Mouse (Mus musculus) embryonic facial prominence, embryonic 15.5 days (tissue): ENCODE results near the gene Ube4b. TPM values are rescaled to one million over a fixed set of nuclear protein-coding genes. Genes with fewer than 3 reads are reported as not detected.
A peak's percentile ranks its signal among the peaks of the same experiment; 100 is the strongest.
"Not testable (repeated sequence)": the region's sequence is repeated elsewhere in the genome, so short reads cannot be mapped to it uniquely, and the experiment has no call there.

ENCODE experiments used
- ATAC-seq: fragments of 200-750 bp; cut with Nextera tagmentation; 2 replicates; pipeline ENCODE4 v1.8.0; 2017; ENCODE audit warnings: low read depth, moderate TSS enrichment; ENCODE audit not compliant: insufficient number of reproducible peaks, low FRiP score, low TSS enrichment
- H3K27ac ChIP-seq: fragments of 300-500 bp; sonication (generic); replicated peaks from 2 replicates; pipeline ENCODE4 v1.5.1; 2015; ENCODE audit warnings: mild to moderate bottlenecking, inconsistent platforms
- H3K27me3 ChIP-seq: fragments of 300-500 bp; sonication (generic); 2 replicates; pipeline ENCODE4 v1.6.1; 2015; ENCODE audit warnings: inconsistent platforms
- H3K36me3 ChIP-seq: fragments of 300-500 bp; sonication (generic); 2 replicates; pipeline ENCODE4 v1.6.1; 2015; ENCODE audit warnings: mild to moderate bottlenecking, inconsistent platforms
- H3K4me1 ChIP-seq: fragments of 300-500 bp; sonication (generic); 2 replicates; pipeline ENCODE4 v1.6.1; 2015; ENCODE audit warnings: inconsistent platforms
- H3K4me2 ChIP-seq: fragments of 300-500 bp; sonication (generic); replicated peaks from 2 replicates; pipeline ENCODE4 v1.6.1; 2015; ENCODE audit warnings: mild to moderate bottlenecking, inconsistent platforms
- H3K4me3 ChIP-seq: fragments of 300-500 bp; sonication (generic); replicated peaks from 2 replicates; pipeline ENCODE4 v1.5.1; 2015; ENCODE audit warnings: mild to moderate bottlenecking, inconsistent platforms
- H3K9ac ChIP-seq: fragments of 300-500 bp; sonication (generic); 2 replicates; pipeline ENCODE4 v1.6.1; 2015; ENCODE audit warnings: inconsistent platforms
- H3K9me3 ChIP-seq: fragments of 300-500 bp; sonication (generic); replicated peaks from 2 replicates; pipeline ENCODE4 v1.6.1; 2016; ENCODE audit warnings: inconsistent platforms
- WGBS: fragments of 180-500 bp; shearing (Covaris S2); methylation state at CpG from one replicate; pipeline ENCODE4 v1.1.7; 2015; 5-methylcytosine and 5-hydroxymethylcytosine counted together
- polyA plus RNA-seq: library from polyadenylated mRNA; unstranded; fragments of >200 nt; fragmentation: Nextera tagmentation; extraction: Ambion mirVana; gene quantifications from 2 replicates; pipeline ENCODE4 v1.2.1, GENCODE M21; 2015

Ube4b gene
- polyA plus RNA-seq: 42.5 and 45.8 TPM in 2 replicates

DNA sequence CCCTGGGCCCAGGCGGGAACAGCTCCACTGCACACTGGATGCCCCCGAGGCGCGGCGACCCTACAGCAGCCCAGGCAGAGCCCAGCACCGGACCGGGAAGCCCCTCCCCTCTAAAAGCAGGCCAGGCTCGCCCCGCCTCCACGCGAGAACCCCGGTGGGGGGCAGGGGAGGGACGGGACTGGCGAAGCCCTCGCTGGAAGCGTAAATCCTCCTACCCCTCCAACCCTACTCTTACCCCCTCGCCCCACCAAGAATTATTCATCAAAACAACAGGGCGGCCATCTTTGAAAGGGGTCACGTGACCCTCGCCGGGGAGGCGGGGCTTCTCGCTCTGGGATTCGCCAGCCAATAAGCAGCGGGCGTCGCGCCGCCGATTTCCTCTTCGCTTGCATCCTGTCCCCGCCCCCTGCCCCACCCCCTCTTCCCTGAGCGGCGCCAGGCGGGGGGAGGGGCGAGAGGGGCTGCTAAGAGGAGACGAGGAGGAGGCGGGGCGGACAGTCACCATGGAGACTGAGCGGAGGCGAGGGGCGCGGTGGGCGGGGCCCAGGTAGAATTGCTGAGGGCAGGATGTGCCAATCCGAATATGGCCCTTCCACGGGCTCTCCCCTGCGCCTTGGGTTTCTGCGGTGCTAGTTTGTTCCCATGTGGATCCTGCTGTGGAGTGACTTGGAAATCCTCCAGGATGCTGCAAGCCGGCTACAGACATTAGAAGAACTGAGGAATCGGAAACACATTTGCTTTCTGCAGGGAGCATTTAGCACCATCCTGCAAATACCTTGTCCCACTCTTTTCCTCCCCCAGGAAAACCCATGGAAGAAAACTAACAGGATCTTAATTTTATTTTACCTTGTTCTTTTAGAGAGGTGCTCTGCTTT, at the start of gene Ube4b:
Gene Ube4b (minus strand): TSS at position 425 of the 875 bp plus-strand sequence.
- H3K36me3 ChIP-seq: no peaks in the 10 kb centered on the region
- H3K4me1 ChIP-seq: peaks cover 15% of the 10 kb centered on the region; the same call in 1 of the 2 replicates
- peak within 1 kb of the TSS; percentile 86 for H3K9ac ChIP-seq
- H3K4me2 ChIP-seq: peak within 1 kb of the TSS; percentile 67
- H3K27me3 ChIP-seq: no peaks in the 10 kb centered on the region
- under 1% methylated on average over 46 of the region's 50 CpGs for WGBS
- no peaks in the 10 kb centered on the region for H3K9me3 ChIP-seq
- ATAC-seq: peak; percentile 96
- H3K4me3 ChIP-seq: peak within 1 kb of the TSS; percentile 99
- H3K27ac ChIP-seq: peak within 1 kb of the TSS; percentile 99

GRCm38 (mm10) chr4:149475096-149475495, 48.5 kb upstream of the Ube4b start:
- H3K4me3 ChIP-seq: no peak overlapping the region
- no peak overlapping the region for H3K27ac ChIP-seq
- whole genome bisulfite sequencing: 80% methylated on average over 7 of the region's 7 CpGs
- no peak overlapping the region for H3K4me2 ChIP-seq
- H3K9me3 ChIP-seq: no peaks in the 10 kb centered on the region
- H3K4me1 ChIP-seq: no peaks in the 10 kb centered on the region
- peaks cover 19% of the 10 kb centered on the region for H3K36me3 ChIP-seq
- no peak overlapping the region for H3K9ac ChIP-seq
- H3K27me3 ChIP-seq: no peaks in the 10 kb centered on the region
- no peak for ATAC-seq

DNA sequence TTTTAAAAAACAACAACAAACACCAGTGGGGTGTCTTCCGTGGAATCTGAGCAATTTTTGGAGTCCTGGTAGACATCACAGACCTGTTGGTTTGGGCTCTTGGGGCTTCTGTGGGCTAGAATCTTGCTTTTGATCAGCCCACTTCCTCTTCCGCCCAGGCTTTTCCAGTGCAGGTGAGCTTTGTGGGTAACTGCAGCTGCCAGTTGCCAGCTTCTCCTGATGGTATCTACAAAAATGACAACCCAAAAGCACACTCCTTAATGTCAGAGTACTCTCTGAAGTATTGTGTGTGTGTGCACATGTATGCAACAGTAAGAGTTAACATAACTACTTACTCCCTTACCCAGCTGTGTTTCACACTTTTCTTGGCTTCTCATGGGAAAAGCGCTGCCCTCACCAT, 43.0 kb upstream of the Ube4b start:
- Histone ChIP-seq H3K9ac (no peak overlapping the region), H3K36me3 (peaks cover 33% of the 10 kb centered on the region)
- WGBS: 92% methylated on average over 3 of the region's 3 CpGs

DNA sequence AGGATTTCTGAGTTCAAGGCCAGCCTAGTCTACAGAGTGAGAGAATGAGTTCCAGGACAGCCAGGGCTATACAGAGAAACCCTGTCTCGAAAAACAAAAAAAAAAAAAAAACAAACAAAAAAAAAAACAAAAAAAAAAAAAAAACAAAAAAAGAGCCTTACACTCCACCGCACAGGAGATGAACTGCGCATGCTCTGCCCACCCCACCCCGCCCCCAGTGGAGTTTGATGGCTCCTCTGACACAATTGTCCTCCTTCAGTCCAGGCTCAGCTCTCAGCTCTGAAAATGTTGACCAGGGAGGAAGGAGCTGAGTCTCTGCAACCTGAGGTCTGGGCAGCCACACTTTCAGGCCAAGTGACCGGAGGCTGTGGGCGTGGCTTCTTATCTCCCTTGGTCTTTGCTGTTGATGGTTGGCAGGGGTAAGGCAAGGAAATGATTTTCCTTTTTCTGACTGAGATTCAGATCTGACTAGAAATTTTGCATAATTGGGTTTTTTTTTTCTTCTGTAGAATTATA, 36.9 kb upstream of the Ube4b start:
- no peak overlapping the region for H3K4me3 ChIP-seq
- no peaks in the 10 kb centered on the region for H3K27me3 ChIP-seq
- H3K36me3 ChIP-seq: no peaks in the 10 kb centered on the region; the same call in 1 of the 2 replicates
- no peaks in the 10 kb centered on the region for H3K9me3 ChIP-seq
- no peak for ATAC-seq
- peaks cover 6% of the 10 kb centered on the region; the same call in 1 of the 2 replicates for H3K4me1 ChIP-seq
- no peak overlapping the region for H3K4me2 ChIP-seq
- no peak overlapping the region for H3K9ac ChIP-seq
- 73% methylated on average over 6 of the region's 6 CpGs for WGBS
- H3K27ac ChIP-seq: no peak overlapping the region

More for the DNA sequence above, 43.0 kb upstream of the Ube4b start:
- no peak for ATAC-seq
- no peak overlapping the region for H3K27ac ChIP-seq
- H3K4me1 ChIP-seq: no peaks in the 10 kb centered on the region
- H3K27me3 ChIP-seq: no peaks in the 10 kb centered on the region
- H3K4me3 ChIP-seq: no peak overlapping the region
- H3K9me3 ChIP-seq: no peaks in the 10 kb centered on the region
- H3K4me2 ChIP-seq: no peak overlapping the region

DNA sequence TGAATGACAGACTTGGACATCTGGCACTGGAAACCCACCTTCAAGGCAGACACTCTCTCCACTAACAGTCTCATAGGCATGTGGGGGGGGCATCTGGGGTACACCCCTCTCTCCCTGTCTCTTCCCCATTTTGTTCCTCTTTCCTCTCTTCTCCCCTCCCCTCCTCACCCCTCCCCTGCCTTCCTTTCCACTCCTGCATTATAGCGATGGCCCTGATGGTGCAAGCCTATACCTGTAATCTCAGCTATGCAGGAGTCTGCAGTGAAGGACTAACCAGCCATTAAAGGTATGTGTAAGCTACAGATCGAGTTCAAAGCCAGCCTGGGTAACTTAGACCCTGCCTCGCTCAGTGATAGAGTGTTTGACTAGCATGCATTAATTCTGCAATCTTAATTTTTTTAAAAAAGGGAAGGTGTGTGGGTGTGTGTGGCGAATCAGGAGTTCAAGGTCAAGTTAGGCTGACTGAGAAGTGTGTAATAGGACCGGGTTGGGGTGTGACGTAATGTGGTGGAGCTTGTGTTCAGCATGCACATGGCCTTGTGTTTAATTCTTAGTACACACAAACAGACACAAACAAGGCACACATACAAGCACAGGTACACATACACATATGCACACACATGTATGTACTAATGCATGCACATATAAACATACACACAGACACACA, 35.9 kb upstream of the Ube4b start:
- H3K27me3 ChIP-seq: no peaks in the 10 kb centered on the region
- no peak for ATAC-seq
- WGBS: 66% methylated on average over 6 of the region's 6 CpGs
- H3K4me2 ChIP-seq: no peak overlapping the region
- H3K9me3 ChIP-seq: no peaks in the 10 kb centered on the region
- H3K9ac ChIP-seq: no peak overlapping the region
- no peak overlapping the region for H3K27ac ChIP-seq
- no peaks in the 10 kb centered on the region; the same call in 1 of the 2 replicates for H3K36me3 ChIP-seq
- H3K4me3 ChIP-seq: no peak overlapping the region
- peaks cover 6% of the 10 kb centered on the region; the same call in 1 of the 2 replicates for H3K4me1 ChIP-seq

- H3K9ac ChIP-seq: no peak overlapping the region
- H3K4me1 ChIP-seq: peaks cover 6% of the 10 kb centered on the region; the same call in 1 of the 2 replicates
- H3K27ac ChIP-seq: no peak overlapping the region
- no peaks in the 10 kb centered on the region for H3K9me3 ChIP-seq
- H3K27me3 ChIP-seq: no peaks in the 10 kb centered on the region
- no peak; the same call in 1 of the 2 replicates for ATAC-seq
- H3K36me3 ChIP-seq: no peaks in the 10 kb centered on the region
- 59% methylated on average over 4 of the region's 7 CpGs for WGBS
- H3K4me3 ChIP-seq: no peak overlapping the region
- no peak overlapping the region for H3K4me2 ChIP-seq
Observed at GRCm38 (mm10) chr4:149461579-149462304, 35.2 kb upstream of the Ube4b start.

DNA sequence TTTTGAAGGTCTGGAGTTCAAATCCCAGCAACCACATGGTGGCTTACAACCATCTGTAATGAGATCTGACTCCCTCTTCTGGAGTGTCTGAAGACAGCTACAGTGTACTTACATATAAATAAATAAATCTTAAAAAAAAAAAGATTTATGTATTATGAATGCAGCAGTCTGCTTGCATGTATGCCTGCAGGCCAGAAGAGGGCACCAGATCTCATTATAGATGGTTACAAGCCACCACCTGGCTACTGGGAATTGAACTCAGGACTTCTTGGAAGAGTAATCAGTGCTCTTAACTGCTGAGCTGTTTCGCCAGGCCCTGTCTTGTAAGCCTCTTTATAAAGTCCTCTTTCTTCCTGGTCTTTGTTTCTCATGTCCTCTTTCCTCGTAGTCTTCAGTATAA, 33.9 kb upstream of the Ube4b start:
- H3K4me3 ChIP-seq, ATAC-seq, H3K27ac ChIP-seq, H3K27me3 ChIP-seq, H3K4me1 ChIP-seq, H3K4me2 ChIP-seq, H3K9me3 ChIP-seq, H3K9ac ChIP-seq, H3K36me3 ChIP-seq: not testable (repeated sequence)
- WGBS: 94% methylated on average over 2 of the region's 2 CpGs

GRCm38 (mm10) chr4:149459425-149459824, 32.9 kb upstream of the Ube4b start:
- Histone ChIP-seq H3K36me3 (no peaks in the 10 kb centered on the region), H3K4me3 (no peak overlapping the region), H3K9me3 (no peaks in the 10 kb centered on the region), H3K4me1 (peaks cover 6% of the 10 kb centered on the region; the same call in 1 of the 2 replicates), H3K27me3 (no peaks in the 10 kb centered on the region), H3K9ac (no peak overlapping the region), H3K27ac (no peak overlapping the region), H3K4me2 (no peak overlapping the region)
- WGBS: 71% methylated on average over 1 of the region's 1 CpGs
- no peak for ATAC-seq

- H3K4me1 ChIP-seq: peaks cover 6% of the 10 kb centered on the region; the same call in 1 of the 2 replicates
- H3K27ac ChIP-seq: no peak overlapping the region
- no peak overlapping the region for H3K9ac ChIP-seq
- no peak overlapping the region for H3K4me2 ChIP-seq
- no peak for ATAC-seq
- no peaks in the 10 kb centered on the region for H3K27me3 ChIP-seq
- H3K9me3 ChIP-seq: no peaks in the 10 kb centered on the region
- 20% methylated on average over 5 of the region's 5 CpGs for WGBS
- no peak overlapping the region for H3K4me3 ChIP-seq
- no peaks in the 10 kb centered on the region for H3K36me3 ChIP-seq
Observed at GRCm38 (mm10) chr4:149458526-149458925, 32.0 kb upstream of the Ube4b start.

DNA sequence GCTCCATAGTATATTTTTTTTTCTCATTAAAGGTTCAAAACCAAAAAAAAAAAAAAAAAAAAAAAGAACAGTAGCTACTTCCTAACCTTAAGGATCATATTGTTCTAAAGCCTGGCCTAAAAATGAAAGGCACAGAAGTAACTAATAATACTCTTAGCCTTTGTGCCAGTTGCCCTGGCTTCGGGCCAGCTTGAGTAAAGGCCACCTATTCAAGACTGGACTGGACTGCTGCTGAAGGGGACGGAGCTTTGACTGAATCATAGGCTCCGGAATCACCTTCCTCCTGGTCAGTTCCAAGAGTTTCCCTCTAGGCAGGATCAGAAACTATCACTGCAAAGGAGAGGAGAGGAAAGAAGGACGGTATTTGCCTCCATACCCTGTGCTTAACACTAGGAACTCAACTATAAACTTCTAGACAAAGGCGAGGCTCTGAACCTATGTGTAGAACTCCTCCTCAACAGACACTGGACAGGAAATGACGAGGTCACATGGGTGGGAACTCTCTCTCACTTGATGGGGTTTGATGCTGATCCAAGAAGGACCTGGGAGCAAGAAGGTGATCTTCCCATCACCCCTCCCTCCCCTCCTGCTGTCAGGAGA, 31.4 kb upstream of the Ube4b start:
- Histone ChIP-seq H3K27me3 (no peaks in the 10 kb centered on the region), H3K9me3 (no peaks in the 10 kb centered on the region), H3K9ac (no peak overlapping the region), H3K27ac (no peak overlapping the region), H3K4me3 (no peak overlapping the region), H3K4me2 (no peak overlapping the region), H3K36me3 (no peaks in the 10 kb centered on the region), H3K4me1 (peaks cover 6% of the 10 kb centered on the region; the same call in 1 of the 2 replicates)
- 80% methylated on average over 6 of the region's 6 CpGs for WGBS
- no peak for ATAC-seq
